Mouse (Mus musculus) limb, embryonic 14.5 days (tissue): ENCODE measurements at regions not wholly inside any gene's neighbourhood (a gene's known extent, or its start where the extent isn't known, plus 50 kb on each side); places are given as distances from the start of the nearest gene placed in this dataset.

ENCODE experiments used
- ATAC-seq: fragments of 200-750 bp; cut with Nextera tagmentation; 2 replicates; pipeline ENCODE4 v1.8.0; 2017; ENCODE audit warnings: low read depth, moderate number of reproducible peaks, moderate TSS enrichment; ENCODE audit not compliant: low FRiP score
- DNase-seq: peaks from one replicate; pipeline ENCODE4 v3.0.0-alpha.2; 2015; ENCODE audit warnings: low spot score
- H3K27ac ChIP-seq: fragments of 300-500 bp; sonication (generic); replicated peaks from 2 replicates; pipeline ENCODE4 v1.5.1; 2014; ENCODE audit warnings: low read depth, mild to moderate bottlenecking, low read length, moderate library complexity, mixed read lengths
- H3K27me3 ChIP-seq: fragments of 300-500 bp; sonication (generic); 2 replicates; pipeline ENCODE4 v1.6.1; 2014; ENCODE audit warnings: low read length, mixed read lengths; ENCODE audit not compliant: control insufficient read depth, insufficient read depth
- H3K36me3 ChIP-seq: fragments of 300-500 bp; sonication (generic); 2 replicates; pipeline ENCODE4 v1.6.1; 2014; ENCODE audit warnings: mild to moderate bottlenecking, low read length, moderate library complexity, mixed read lengths; ENCODE audit not compliant: control insufficient read depth, insufficient read depth
- H3K4me1 ChIP-seq: fragments of 300-500 bp; sonication (generic); 2 replicates; pipeline ENCODE4 v1.6.1; 2014; ENCODE audit warnings: antibody characterized with exemption, low read length, mixed read lengths; ENCODE audit not compliant: control insufficient read depth, insufficient read depth
- H3K4me2 ChIP-seq: fragments of 300-500 bp; sonication (generic); replicated peaks from 2 replicates; pipeline ENCODE4 v1.6.1; 2014; ENCODE audit warnings: low read depth, mild to moderate bottlenecking, low read length, moderate library complexity; ENCODE audit not compliant: severe bottlenecking
- H3K4me3 ChIP-seq: fragments of 300-500 bp; sonication (generic); replicated peaks from 2 replicates; pipeline ENCODE4 v1.5.1; 2014; ENCODE audit warnings: low read length
- H3K9ac ChIP-seq: fragments of 300-500 bp; sonication (generic); 2 replicates; pipeline ENCODE4 v1.6.1; 2014; ENCODE audit warnings: mild to moderate bottlenecking, low read depth, low read length, moderate library complexity; ENCODE audit not compliant: severe bottlenecking
- H3K9me3 ChIP-seq: fragments of 300-500 bp; sonication (generic); 2 replicates; pipeline ENCODE4 v1.6.1; 2016; ENCODE audit warnings: low read length; ENCODE audit not compliant: control insufficient read depth
- POLR2A ChIP-seq: fragments of 200-500 bp; IDR thresholded peaks from 2 replicates; pipeline ENCODE4 v1.8.0; 2012; ENCODE audit warnings: inconsistent platforms, mild to moderate bottlenecking, moderate library complexity, borderline replicate concordance; ENCODE audit not compliant: insufficient read depth, insufficient read length; ENCODE audit errors: extremely low read depth
- WGBS: fragments of 180-500 bp; shearing (Covaris S2); extraction: QIAGEN DNeasy Blood & Tissue Kit; methylation state at CpG from one replicate; pipeline ENCODE4 v1.1.7; 2014; 5-methylcytosine and 5-hydroxymethylcytosine counted together

GRCm38 (mm10) chr2:21053596-21053995 is 84.9 kb upstream of the Arhgap21 start:
- Histone ChIP-seq H3K4me2 (no peak overlapping the region), H3K27me3 (no peaks in the 10 kb centered on the region), H3K4me1 (peaks cover 13% of the 10 kb centered on the region; the same call in 1 of the 2 replicates), H3K9ac (no peak overlapping the region), H3K27ac (no peak overlapping the region), H3K4me3 (no peak overlapping the region), H3K36me3 (no peaks in the 10 kb centered on the region), H3K9me3 (no peaks in the 10 kb centered on the region)
- DNase-seq (no peak), ATAC-seq (no peak)
- TF ChIP-seq POLR2A: no peak
- WGBS: 60% methylated on average over 5 of the region's 5 CpGs

DNA sequence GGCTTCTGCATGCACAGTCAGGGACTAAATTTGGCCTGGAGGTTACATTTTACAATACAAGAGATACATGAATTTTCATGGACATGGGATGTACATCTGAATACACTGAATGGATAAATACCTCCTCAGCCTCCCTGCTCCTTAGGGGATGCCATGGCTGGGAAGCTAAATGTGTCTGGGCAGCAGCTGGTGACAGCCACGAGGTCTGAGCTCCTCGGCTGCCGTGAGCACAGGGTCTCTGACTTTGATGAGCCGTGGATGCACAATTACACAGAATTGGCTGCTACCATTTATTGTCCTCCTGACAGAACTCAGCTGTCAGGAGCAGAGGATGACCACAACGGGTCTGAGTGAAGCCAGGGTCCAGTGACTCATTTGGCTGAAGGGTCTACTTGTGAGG is 80.3 kb upstream of the Arhgap21 start:
- Histone ChIP-seq H3K27ac (no peak overlapping the region), H3K4me2 (no peak overlapping the region), H3K4me1 (peaks cover 6% of the 10 kb centered on the region; the same call in 1 of the 2 replicates), H3K36me3 (no peaks in the 10 kb centered on the region), H3K9me3 (no peaks in the 10 kb centered on the region), H3K4me3 (no peak overlapping the region), H3K9ac (no peak overlapping the region), H3K27me3 (no peaks in the 10 kb centered on the region)
- DNase-seq (no peak), ATAC-seq (no peak)
- WGBS: 53% methylated on average over 5 of the region's 5 CpGs
- no peak for TF ChIP-seq POLR2A

- ATAC-seq (no peak), DNase-seq (no peak)
- 87% methylated on average over 6 of the region's 6 CpGs for WGBS
- Histone ChIP-seq H3K4me1 (no peaks in the 10 kb centered on the region), H3K4me3 (no peak overlapping the region), H3K36me3 (no peaks in the 10 kb centered on the region), H3K9me3 (no peaks in the 10 kb centered on the region), H3K27ac (no peak overlapping the region), H3K4me2 (no peak overlapping the region), H3K9ac (no peak overlapping the region), H3K27me3 (no peaks in the 10 kb centered on the region)
- TF ChIP-seq POLR2A: no peak
These were observed 79.5 kb upstream of the Arhgap21 start for GRCm38 (mm10) chr2:21048226-21048625.

DNA sequence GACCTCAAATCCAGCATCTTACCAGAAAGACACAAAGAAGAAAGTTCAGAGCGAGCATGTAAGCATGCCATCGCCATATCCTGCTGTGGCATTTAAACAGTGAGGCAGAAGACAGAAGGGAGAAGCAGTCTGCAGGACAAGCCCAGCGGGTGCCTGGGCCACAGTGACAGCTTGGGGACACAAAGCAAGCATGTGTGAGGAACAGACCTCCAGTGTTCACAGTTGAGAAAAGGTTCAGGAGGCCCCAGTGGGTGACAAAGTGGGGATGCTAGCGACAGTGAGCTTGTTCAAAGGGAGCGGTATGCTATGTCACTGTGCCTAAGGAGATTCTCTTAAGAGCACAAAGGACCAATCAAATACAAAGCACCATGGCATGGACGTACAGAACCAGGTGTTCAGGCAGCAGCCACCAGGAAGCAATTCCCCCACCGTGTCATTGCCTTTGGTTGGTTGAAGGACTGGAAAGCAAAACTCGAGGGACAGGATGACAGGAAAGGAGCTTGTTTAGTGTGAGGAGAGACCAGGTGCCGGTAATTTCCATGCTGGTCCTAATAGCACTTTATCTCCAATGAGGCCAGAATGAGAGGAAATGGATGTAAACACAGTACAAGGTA is 77.9 kb upstream of the Arhgap21 start:
- H3K27ac ChIP-seq: no peak overlapping the region
- ATAC-seq (no peak), DNase-seq (no peak)
- no peaks in the 10 kb centered on the region for H3K4me1 ChIP-seq
- H3K4me3 ChIP-seq: no peak overlapping the region
- no peaks in the 10 kb centered on the region for H3K36me3 ChIP-seq
- no peak overlapping the region for H3K9ac ChIP-seq
- TF ChIP-seq POLR2A: no peak
- no peaks in the 10 kb centered on the region for H3K27me3 ChIP-seq
- WGBS: 49% methylated on average over 9 of the region's 9 CpGs
- no peak overlapping the region for H3K4me2 ChIP-seq
- H3K9me3 ChIP-seq: no peaks in the 10 kb centered on the region

DNA sequence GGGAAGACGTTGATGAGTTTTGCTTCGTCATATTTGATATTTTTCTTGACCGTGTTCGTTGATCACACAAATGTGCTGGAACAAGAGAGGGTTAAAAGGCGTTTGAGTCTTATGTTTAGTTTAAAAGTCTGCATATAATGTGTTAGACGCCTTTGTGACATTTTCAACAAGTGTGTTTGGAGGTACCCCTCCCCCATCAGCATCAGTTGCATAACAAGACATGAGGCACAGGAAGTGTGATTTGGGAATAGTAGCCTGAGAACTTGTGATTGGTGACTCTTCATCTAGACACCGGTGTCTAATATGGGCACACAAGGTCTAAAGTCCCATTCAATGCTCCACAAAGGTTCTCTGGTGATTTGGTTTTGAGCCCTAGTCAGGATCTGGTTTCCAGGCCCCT is 76.1 kb upstream of the Arhgap21 start:
- DNase-seq: no peak
- ATAC-seq: no peak
- WGBS: 85% methylated on average over 7 of the region's 7 CpGs
- no peak overlapping the region for H3K4me2 ChIP-seq
- H3K9ac ChIP-seq: no peak overlapping the region
- no peak overlapping the region for H3K27ac ChIP-seq
- no peak overlapping the region for H3K4me3 ChIP-seq
- H3K9me3 ChIP-seq: no peaks in the 10 kb centered on the region
- H3K36me3 ChIP-seq: no peaks in the 10 kb centered on the region
- no peaks in the 10 kb centered on the region for H3K4me1 ChIP-seq
- no peaks in the 10 kb centered on the region for H3K27me3 ChIP-seq
- TF ChIP-seq POLR2A: no peak

GRCm38 (mm10) chr2:21044007-21044406 is 75.3 kb upstream of the Arhgap21 start:
- WGBS: 42% methylated on average over 7 of the region's 7 CpGs
- no peaks in the 10 kb centered on the region for H3K4me1 ChIP-seq
- H3K27me3 ChIP-seq: no peaks in the 10 kb centered on the region
- no peak for TF ChIP-seq POLR2A
- ATAC-seq (no peak), DNase-seq (no peak)
- no peak overlapping the region for H3K4me2 ChIP-seq
- no peaks in the 10 kb centered on the region for H3K36me3 ChIP-seq
- H3K9me3 ChIP-seq: no peaks in the 10 kb centered on the region
- H3K9ac ChIP-seq: no peak overlapping the region
- H3K4me3 ChIP-seq: no peak overlapping the region
- H3K27ac ChIP-seq: no peak overlapping the region
